Mouse (Mus musculus) heart, postnatal 25 days (tissue): ENCODE data around the gene Sv2c. TPM values are rescaled to one million over a fixed set of nuclear protein-coding genes. Genes with fewer than 3 reads are reported as not detected.
"Not testable (repeated sequence)": the region's sequence is repeated elsewhere in the genome, so short reads cannot be mapped to it uniquely, and the experiment has no call there.

ENCODE experiments used
- DNase-seq: peaks from one replicate; pipeline ENCODE4 v3.0.0; 2022; ENCODE audit warnings: low spot score
- intact Hi-C: fragments of 180-260 bp; cut with DNase I; formaldehyde crosslinking; loops from one replicate; pipeline ENCODE4 v1.15.1; 2025
- total RNA-seq, 2 experiments: library from RNA; stranded (reverse); gene quantifications; 2 replicates each; pipeline ENCODE4 v1.2.3; 2021

Sv2c gene
- under 1 TPM; 0.16 to 0.17 TPM for total RNA-seq

GRCm38 (mm10) chr13:96132401-96132816 is at the start of gene Sv2c:
Gene Sv2c, minus strand, starts transcription at chr13:96132577.
- DNase-seq, result no peak

DNA sequence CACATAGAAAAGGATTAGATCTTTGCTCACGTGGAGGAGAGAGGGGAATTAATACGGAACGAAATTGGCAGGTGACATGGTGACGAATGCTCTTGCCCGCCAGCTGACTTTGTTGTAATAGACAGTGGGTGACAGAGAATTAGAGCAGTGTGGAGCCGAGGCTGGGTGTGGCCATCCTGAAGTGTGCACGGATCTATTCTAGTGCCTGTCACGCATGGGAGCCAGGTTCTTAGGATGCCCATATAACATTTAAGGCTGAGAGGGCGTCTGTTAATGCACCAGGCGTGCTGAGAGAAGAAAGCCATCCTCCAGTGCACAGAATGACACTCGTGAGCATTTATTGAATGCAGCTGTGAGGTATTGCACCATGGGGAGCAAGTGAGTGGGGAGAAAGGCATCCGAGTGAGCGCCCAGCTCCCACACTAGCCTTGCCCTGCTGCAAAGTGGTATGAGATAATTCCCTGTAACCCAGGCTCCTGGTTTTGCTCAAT is 48.3 kb upstream of the Sv2c start:
- intact Hi-C loops, result no loop called here
- DNase-seq, result no peak

More at GRCm38 (mm10) chr13:96132401-96132816, at the start of gene Sv2c:
- intact Hi-C loops, result no loop called here

DNA sequence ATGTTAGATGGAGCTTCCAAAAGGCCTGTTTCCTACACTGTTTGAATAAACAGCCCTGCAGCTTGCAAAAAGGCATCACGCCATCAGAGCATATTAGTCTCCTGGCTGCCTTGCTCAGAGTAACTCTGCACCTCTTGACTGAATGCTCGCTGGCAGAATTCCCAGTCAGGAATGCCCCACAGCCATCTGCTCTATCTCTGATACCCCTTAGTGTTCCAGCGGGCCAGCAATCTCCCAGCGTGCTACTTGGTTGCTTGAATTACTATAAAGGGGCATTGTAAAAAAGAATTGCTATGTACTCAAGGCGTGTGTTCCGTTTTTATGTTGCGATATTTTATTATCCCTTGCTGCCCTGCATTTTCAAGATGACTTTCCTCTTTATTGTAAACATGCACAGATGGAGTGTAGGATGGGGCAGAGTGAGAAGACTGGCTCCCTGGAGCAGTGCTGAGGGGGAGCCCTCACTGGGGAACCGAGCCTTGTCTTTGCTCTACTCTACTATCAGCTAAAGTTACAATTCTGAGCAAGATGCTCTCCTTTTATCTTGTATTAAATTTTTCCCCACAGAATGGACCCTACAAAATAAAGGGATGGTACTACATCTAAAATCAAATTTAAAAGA is 43.3 kb upstream of the Sv2c start:
- intact Hi-C loops, result no loop called here
- DNase-seq, result no peak

- intact Hi-C loops, result no loop called here
- no peak for DNase-seq
These were observed 41.3 kb upstream of the Sv2c start for GRCm38 (mm10) chr13:96173686-96174085.

DNA sequence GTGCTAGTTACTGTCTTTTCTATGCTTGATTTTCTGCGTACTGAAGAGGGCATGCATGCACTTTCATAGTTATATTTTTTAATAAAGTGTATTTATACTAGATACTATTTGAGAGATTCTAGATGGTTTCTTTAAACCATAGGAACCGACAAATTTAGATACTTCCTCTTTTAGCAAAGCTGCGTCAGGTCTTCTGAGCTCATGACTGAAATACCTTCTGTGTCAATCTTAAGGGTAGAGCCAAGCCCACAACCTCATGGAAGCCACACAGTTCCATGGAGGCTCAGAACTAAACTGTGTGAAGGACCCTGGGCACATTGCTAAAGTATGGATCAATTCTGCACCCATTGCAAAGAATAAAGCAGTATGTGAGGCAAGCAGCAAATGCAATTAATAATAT is 39.9 kb upstream of the Sv2c start:
- no peak for DNase-seq
- intact Hi-C loops, result no loop called here

DNA sequence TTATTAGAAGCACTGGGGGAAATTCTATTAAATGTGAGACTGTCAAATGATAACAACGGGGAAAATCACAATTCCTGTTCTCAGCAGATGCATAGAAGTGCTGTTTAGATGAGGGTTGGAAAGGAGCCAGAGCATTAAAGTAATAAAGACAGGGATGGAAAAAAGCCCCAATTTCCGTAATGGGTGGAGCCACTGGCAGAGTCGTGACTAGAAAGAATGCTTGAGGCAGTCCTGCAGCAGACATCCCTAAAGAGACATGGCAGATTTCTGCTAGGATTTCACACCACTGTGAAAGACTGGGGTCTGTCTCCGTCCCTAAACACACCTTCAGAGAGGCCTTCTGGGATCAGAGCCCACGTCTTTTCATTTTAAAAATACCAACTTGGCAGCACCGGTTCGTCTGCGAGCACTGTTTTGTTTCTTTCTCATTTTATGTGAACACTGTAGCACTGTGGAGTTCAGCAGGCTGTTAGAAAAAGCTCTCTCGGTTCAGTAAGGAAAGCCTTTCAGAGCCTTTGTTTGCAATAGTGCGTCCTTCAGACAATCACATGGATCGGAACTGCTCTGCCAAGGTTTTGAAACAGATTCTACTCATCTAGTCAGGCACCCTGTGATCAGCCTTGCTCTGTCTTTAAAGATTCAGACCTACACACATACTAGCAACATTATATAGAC is 36.8 kb upstream of the Sv2c start:
- no peak for DNase-seq
- intact Hi-C loops, result no loop called here

DNA sequence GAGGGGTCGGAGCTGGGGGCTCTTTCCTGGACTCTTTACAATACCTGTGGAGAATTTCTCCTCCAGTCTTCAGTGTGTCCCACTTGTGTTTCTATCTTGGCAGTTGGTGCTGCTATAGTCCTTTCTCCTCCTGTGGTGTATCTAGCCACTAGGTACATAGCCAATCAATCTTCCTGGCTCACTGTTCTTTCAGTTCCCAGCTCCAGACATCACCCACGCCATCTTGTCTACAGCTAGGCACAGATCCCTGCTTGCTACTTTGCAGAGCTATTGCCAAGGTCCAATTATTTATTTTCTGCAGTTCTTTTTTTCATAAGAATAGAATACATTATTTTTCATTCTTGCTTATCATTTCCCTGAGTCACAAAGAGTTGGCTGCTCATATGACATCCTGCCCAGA is 34.2 kb upstream of the Sv2c start:
- intact Hi-C loops, result no loop called here
- DNase-seq, result no peak

DNA sequence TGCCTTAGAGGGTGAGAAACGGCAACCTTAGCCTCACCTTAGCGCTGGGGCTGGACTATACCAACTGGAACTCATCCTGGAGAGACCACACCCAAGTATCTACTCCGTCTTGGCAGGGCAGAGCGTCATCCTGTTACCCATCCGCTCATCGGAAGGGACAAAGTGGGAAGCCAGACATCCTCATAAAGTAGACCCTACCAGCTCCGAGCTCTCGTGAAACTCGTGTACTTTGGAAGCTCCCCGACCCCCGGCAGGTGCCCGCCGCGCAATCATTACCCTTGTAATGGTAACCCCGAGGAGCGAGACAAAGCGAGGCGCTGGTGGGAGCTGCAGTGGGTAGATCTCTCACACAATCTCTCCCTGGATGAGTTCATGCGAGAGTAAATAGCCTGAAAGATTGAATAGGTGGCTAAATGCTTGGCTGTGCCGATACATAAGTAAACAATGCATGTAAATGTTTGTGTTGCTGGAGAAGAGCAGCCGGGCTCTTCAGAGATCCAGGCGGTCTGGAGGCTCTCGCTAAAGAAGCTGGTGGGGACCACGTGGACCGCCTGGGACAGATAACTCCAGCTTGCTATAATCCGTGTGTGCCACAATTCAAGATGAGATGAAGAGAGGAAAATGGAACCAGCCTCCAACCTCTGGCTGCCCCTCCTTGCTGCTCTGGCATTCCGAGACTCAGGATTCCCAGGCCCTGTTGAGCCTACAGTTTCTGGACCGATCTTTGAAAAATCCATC is 1.2 kb upstream of the Sv2c start:
- intact Hi-C loops, result no loop called here
- no peak for DNase-seq

- DNase-seq, result no peak
- intact Hi-C loops, result no loop called here
These were observed 456 bp upstream of the Sv2c start for GRCm38 (mm10) chr13:96132833-96133232.

GRCm38 (mm10) chr13:96131911-96132310 is 466 bp downstream of the Sv2c start:
- DNase-seq, result no peak
- intact Hi-C loops, result no loop called here

GRCm38 (mm10) chr13:96131050-96131449 is 1.3 kb downstream of the Sv2c start:
- intact Hi-C loops, result no loop called here
- no peak for DNase-seq

- no peak for DNase-seq
- intact Hi-C loops, result no loop called here
These were observed 3.3 kb downstream of the Sv2c start for GRCm38 (mm10) chr13:96129081-96129480.

DNA sequence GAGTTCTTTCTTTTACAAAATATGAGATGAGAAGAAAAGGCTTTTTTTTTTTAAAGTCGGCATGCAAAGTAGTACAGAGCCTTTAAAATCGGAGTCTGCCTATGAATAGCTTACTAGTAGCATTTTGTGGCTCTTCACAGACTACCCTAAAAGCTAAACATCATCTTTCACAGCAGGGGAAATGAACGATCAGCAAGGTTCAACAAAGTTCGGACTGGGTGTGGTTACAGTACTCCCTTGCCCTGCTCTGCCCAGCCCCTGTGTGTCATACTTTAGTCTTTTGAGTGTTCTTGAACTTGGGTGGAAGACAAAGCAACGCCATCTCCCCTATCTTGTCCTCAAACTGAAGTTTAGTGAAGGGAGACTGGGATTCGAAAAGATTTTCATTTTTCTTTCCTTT is 5.7 kb downstream of the Sv2c start:
- intact Hi-C loops, result no loop called here
- DNase-seq, result no peak

DNA sequence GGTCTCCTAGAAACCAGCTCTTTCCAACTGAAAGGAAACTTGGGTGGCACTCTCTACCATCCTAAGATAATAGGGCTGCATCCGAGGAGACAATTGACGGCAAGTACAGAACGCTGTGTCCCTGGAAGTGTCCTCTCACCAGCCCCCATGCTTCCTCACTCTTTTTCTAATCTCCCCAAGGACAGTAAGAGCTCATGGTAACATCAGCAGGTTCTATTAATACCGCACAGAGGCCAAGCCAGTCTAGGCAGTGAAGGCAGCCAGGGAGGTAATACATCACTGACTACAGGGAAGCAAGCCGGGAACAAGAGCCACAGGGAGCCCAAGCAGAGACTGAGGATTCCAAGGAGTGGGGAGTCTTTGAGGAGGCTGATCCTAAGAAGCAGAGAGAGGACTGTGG is 7.4 kb downstream of the Sv2c start:
- no peak for DNase-seq
- intact Hi-C loops, result no loop called here

DNA sequence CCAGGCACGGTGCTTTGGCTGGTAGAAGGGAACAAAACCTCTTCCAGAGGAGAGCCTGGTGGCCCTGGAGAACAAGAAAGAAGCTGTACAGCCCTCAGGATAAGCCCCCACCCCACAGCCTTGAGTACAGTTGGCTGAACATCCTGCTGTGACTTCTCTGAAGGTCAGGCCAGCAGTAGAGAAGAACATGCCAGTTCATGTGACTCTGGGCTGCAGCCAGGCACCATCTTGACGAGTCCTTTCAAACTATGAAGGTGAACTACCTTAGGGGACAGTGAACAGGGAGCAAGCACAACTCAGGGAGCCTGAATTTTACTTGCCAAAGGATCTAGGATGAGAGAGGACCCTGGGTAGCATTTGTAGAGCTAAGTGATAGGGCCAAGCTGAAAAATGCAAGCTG is 19.7 kb downstream of the Sv2c start:
- intact Hi-C loops, result no loop called here
- no peak for DNase-seq

GRCm38 (mm10) chr13:96110767-96111166 is 21.6 kb downstream of the Sv2c start:
- intact Hi-C loops, result no loop called here
- no peak for DNase-seq

DNA sequence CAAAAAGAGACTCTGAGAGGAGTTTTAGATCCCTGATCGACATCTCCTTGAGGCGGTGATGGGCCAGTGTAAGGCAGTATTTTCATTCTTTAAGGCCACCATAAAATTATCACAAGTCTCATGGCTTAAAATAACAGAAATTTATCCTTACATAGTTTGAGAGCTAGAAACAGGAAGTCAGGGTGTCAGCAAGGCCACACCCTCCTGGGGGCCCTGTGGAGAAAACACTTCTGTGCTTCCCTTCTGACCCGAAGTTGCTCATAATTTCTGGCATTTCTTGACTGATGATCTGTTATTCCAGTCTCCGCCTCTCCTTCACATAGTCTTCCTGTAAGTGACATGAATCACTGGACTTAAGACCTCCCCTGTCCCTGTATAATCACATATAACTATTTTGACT is 26.0 kb downstream of the Sv2c start:
- intact Hi-C loops, result no loop called here
- DNase-seq, result no peak

- intact Hi-C loops, result no loop called here
- no peak for DNase-seq
These were observed 41.4 kb downstream of the Sv2c start for GRCm38 (mm10) chr13:96090929-96091328.

GRCm38 (mm10) chr13:96085581-96086302 is 46.6 kb downstream of the Sv2c start:
- intact Hi-C loops, result no loop called here
- no peak for DNase-seq

- DNase-seq, intact Hi-C loops: not testable (repeated sequence)
These were observed 50.6 kb downstream of the Sv2c start, which contains the start of gene Gm17190 for GRCm38 (mm10) chr13:96081754-96082153. Gene Gm17190, plus strand, starts transcription at chr13:96082054.
